Mouse (Mus musculus): ENCODE data around the gene Robo3.

DNA sequence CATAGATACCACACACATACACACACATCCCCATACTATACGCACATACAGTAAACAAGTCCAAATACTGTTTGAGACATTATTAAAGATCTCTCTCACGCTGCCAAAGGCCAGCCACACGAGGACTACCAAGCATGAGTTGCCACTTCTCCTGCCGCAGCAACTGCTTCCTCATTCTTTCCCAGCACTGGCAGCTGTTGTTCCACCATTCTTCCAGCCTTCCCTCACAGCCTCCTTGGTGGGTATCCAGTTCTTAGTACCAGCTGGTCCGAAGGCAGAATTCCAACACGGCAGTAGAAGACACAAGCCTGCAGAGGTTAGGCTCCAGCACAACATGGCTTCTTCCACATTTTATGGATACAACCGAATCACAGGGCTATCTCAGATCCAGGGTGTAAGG lies 41.9 kb upstream of the Robo3 start:
- TF ChIP-seq CTCF (conservative IDR thresholded peaks at IDR 0.05; ENCODE audit: low read length) (no peak), POU5F1 (IDR thresholded peaks at IDR 0.05; ENCODE audit: borderline replicate concordance, low read length) (no peak), NANOG (IDR thresholded peaks at IDR 0.05; ENCODE audit: borderline replicate concordance, low read length) (no peak)
